Mouse (Mus musculus) thymus, postnatal 0 days (tissue): Measurements from ENCODE around the gene Dyrk2. TPM values are rescaled to one million over a fixed set of nuclear protein-coding genes. Genes with fewer than 3 reads are reported as not detected.

Source experiments
- DNase-seq: peaks from one replicate; pipeline ENCODE4 v3.0.0-alpha.2; 2015; ENCODE audit warnings: low spot score
- polyA plus RNA-seq: library from polyadenylated mRNA; unstranded; fragments of >200 nt; fragmentation: Nextera tagmentation; extraction: Ambion mirVana; gene quantifications from 2 replicates; pipeline ENCODE4 v1.2.1, GENCODE M21; 2015

The Dyrk2 gene
- polyA plus RNA-seq, result 7.7 and 9.3 TPM in 2 replicates

- DNase-seq, result peak; percentile 13
Observed at GRCm38 (mm10) chr10:118870201-118870980, at the start of gene Dyrk2. Gene Dyrk2, minus strand, starts transcription at chr10:118870209.

GRCm38 (mm10) chr10:118902625-118903024 is 32.6 kb upstream of the Dyrk2 start:
- no peak for DNase-seq

GRCm38 (mm10) chr10:118893645-118894044 is 23.6 kb upstream of the Dyrk2 start:
- no peak for DNase-seq

GRCm38 (mm10) chr10:118884126-118884525 is 14.1 kb upstream of the Dyrk2 start:
- no peak for DNase-seq

GRCm38 (mm10) chr10:118883317-118883716 is 13.3 kb upstream of the Dyrk2 start:
- no peak for DNase-seq

GRCm38 (mm10) chr10:118882258-118882885 is 12.4 kb upstream of the Dyrk2 start:
- DNase-seq, result peak; percentile 91

- no peak for DNase-seq
Observed at GRCm38 (mm10) chr10:118880776-118881175, 10.8 kb upstream of the Dyrk2 start.

- no peak for DNase-seq
Observed at GRCm38 (mm10) chr10:118872196-118872595, 2.2 kb upstream of the Dyrk2 start.

GRCm38 (mm10) chr10:118869591-118870001 is 413 bp downstream of the Dyrk2 start:
- peak; percentile 83 for DNase-seq

- DNase-seq, result peak; percentile 85
Observed at GRCm38 (mm10) chr10:118868601-118869590, 1.1 kb downstream of the Dyrk2 start.

GRCm38 (mm10) chr10:118867896-118868600 is 2.0 kb downstream of the Dyrk2 start:
- peak; percentile 36 for DNase-seq

GRCm38 (mm10) chr10:118867304-118867895 is 2.6 kb downstream of the Dyrk2 start:
- DNase-seq, result no peak

- DNase-seq, result no peak
Observed at GRCm38 (mm10) chr10:118864976-118865375, 5.0 kb downstream of the Dyrk2 start.

GRCm38 (mm10) chr10:118863611-118864010 is 6.4 kb downstream of the Dyrk2 start:
- DNase-seq, result no peak

GRCm38 (mm10) chr10:118862233-118862632 is 7.8 kb downstream of the Dyrk2 start:
- DNase-seq, result no peak

GRCm38 (mm10) chr10:118861234-118862025 is 8.6 kb downstream of the Dyrk2 start:
- DNase-seq, result no peak

- DNase-seq, result no peak
Observed at GRCm38 (mm10) chr10:118859655-118860054, 10.4 kb downstream of the Dyrk2 start.

- peak; percentile 31 for DNase-seq
Observed at GRCm38 (mm10) chr10:118854641-118855040, 15.4 kb downstream of the Dyrk2 start.

GRCm38 (mm10) chr10:118852554-118852953 is 17.5 kb downstream of the Dyrk2 start:
- no peak for DNase-seq

- DNase-seq, result no peak
Observed at GRCm38 (mm10) chr10:118848501-118848900, 21.5 kb downstream of the Dyrk2 start.
